Mouse (Mus musculus) CH12.LX (cell line): ENCODE measurements around the gene Chst15. TPM values are rescaled to one million over a fixed set of nuclear protein-coding genes. Genes with fewer than 3 reads are reported as not detected.

ENCODE experiments used
- DNase-seq: peaks from one replicate; pipeline ENCODE4 v3.0.0-alpha.2; 2013; ENCODE audit errors: extremely low read depth
- H3K27ac ChIP-seq: 2 replicates; pipeline ENCODE4 v1.5.1; 2012; ENCODE audit warnings: low read depth, mild to moderate bottlenecking, control low read depth, moderate library complexity; ENCODE audit not compliant: insufficient read depth
- H3K27me3 ChIP-seq: replicated peaks from 2 replicates; pipeline ENCODE3; 2012; ENCODE audit warnings: inconsistent platforms
- H3K36me3 ChIP-seq, 2 experiments: replicated peaks in 1 of 2; 2 replicates each; pipeline versions ENCODE3 to v1.6.1; 2012; ENCODE audit warnings: inconsistent platforms in 1 of 2, low read length in 1 of 2, mild to moderate bottlenecking in 1 of 2, mixed read lengths in 1 of 2, moderate library complexity in 1 of 2; ENCODE audit not compliant: control insufficient read depth in 1 of 2, insufficient read depth in 1 of 2
- H3K4me1 ChIP-seq, 2 experiments: 2 replicates each; pipeline ENCODE4 v1.6.1; 2012; ENCODE audit warnings: inconsistent platforms in 1 of 2, moderate library complexity in 1 of 2; ENCODE audit not compliant: insufficient read depth in 2 of 2, control insufficient read depth in 1 of 2
- H3K4me2 ChIP-seq: 2 replicates; pipeline ENCODE4 v1.6.1; 2012; ENCODE audit warnings: low read depth, mild to moderate bottlenecking, control low read depth; ENCODE audit not compliant: poor library complexity, insufficient read depth, severe bottlenecking
- H3K4me3 ChIP-seq, 3 experiments: fragments of 150-350 bp in 1 of 3; sonication (generic) in 1 of 3; replicated peaks in 1 of 3; 2 replicates each; pipeline versions ENCODE3 to v1.5.1; 2011 to 2012; ENCODE audit warnings: low read depth in 2 of 3, low read length in 2 of 3, mild to moderate bottlenecking in 2 of 3, moderate library complexity in 2 of 3, control low read depth in 1 of 3, improper control_type of control experiment in 1 of 3, inconsistent platforms in 1 of 3, mixed read lengths in 1 of 3; ENCODE audit not compliant: poor library complexity in 1 of 3
- H3K79me2 ChIP-seq: replicated peaks from 2 replicates; pipeline ENCODE4 v1.6.1; 2012; ENCODE audit warnings: mild to moderate bottlenecking, moderate library complexity; ENCODE audit not compliant: control insufficient read depth, poor library complexity, insufficient read depth, severe bottlenecking; ENCODE audit errors: extremely low read depth
- H3K9ac ChIP-seq: 2 replicates; pipeline ENCODE4 v1.6.1; 2012; ENCODE audit warnings: low read depth, mild to moderate bottlenecking, control low read depth, moderate library complexity; ENCODE audit not compliant: insufficient read depth
- H3K9me3 ChIP-seq: replicated peaks from 2 replicates; pipeline ENCODE3; 2012; ENCODE audit warnings: low read length, inconsistent platforms, mixed read lengths
- BHLHE40 ChIP-seq: IDR thresholded peaks from 2 replicates; pipeline ENCODE4 v1.6.1; 2011; ENCODE audit warnings: mild to moderate bottlenecking, low read depth, low read length, improper control_type of control experiment
- CHD1 ChIP-seq: IDR thresholded peaks from 2 replicates; pipeline ENCODE4 v1.6.1; 2012; ENCODE audit warnings: low read depth, low read length, improper control_type of control experiment, inconsistent platforms
- CHD2 ChIP-seq: IDR thresholded peaks from 2 replicates; pipeline ENCODE4 v1.6.1; 2011; ENCODE audit warnings: low read length, improper control_type of control experiment
- CTCF ChIP-seq, 2 experiments: IDR thresholded peaks in 1 of 2; conservative IDR thresholded peaks in 1 of 2; 2 replicates each; pipeline ENCODE4 v1.5.1; 2011 to 2012; ENCODE audit warnings: low read depth in 2 of 2, low read length in 2 of 2, improper control_type of control experiment in 1 of 2, inconsistent platforms in 1 of 2, mild to moderate bottlenecking in 1 of 2, moderate library complexity in 1 of 2
- E2F4 ChIP-seq: IDR thresholded peaks from 2 replicates; pipeline ENCODE4 v1.6.1; 2011; ENCODE audit warnings: low read depth, low read length, improper control_type of control experiment; ENCODE audit not compliant: insufficient replicate concordance
- ETS1 ChIP-seq: conservative IDR thresholded peaks from 2 replicates; pipeline ENCODE4 v1.6.1; 2012; ENCODE audit warnings: low read depth, mild to moderate bottlenecking, inconsistent platforms, low read length, improper control_type of control experiment, moderate library complexity
- GABPA ChIP-seq: IDR thresholded peaks from 2 replicates; pipeline ENCODE4 v1.6.1; 2012; ENCODE audit warnings: low read depth, low read length, improper control_type of control experiment, inconsistent platforms; ENCODE audit not compliant: insufficient replicate concordance
- HCFC1 ChIP-seq: IDR thresholded peaks from 2 replicates; pipeline ENCODE4 v1.6.1; 2012; ENCODE audit warnings: low read depth, mild to moderate bottlenecking, inconsistent platforms, low read length, improper control_type of control experiment
- IRF4 ChIP-seq: IDR thresholded peaks from 2 replicates; pipeline ENCODE4 v1.6.1; 2014; ENCODE audit warnings: low read depth, mild to moderate bottlenecking, inconsistent platforms, low read length, improper control_type of control experiment
- JUN ChIP-seq: IDR thresholded peaks from 2 replicates; pipeline ENCODE4 v1.6.1; 2011; ENCODE audit warnings: low read depth, mild to moderate bottlenecking, low read length, improper control_type of control experiment, moderate library complexity; ENCODE audit not compliant: insufficient read depth
- MAFK ChIP-seq: IDR thresholded peaks from 2 replicates; pipeline ENCODE4 v1.6.1; 2011; ENCODE audit warnings: low read length, improper control_type of control experiment; ENCODE audit not compliant: insufficient replicate concordance
- MAX ChIP-seq: IDR thresholded peaks from 2 replicates; pipeline ENCODE4 v1.6.1; 2011; ENCODE audit warnings: low read length, improper control_type of control experiment
- MAZ ChIP-seq: IDR thresholded peaks from 2 replicates; pipeline ENCODE4 v1.6.1; 2012; ENCODE audit warnings: low read depth, mild to moderate bottlenecking, inconsistent platforms, low read length, improper control_type of control experiment, moderate library complexity
- MEF2A ChIP-seq: IDR thresholded peaks from 2 replicates; pipeline ENCODE4 v1.6.1; 2014; ENCODE audit warnings: low read depth, mild to moderate bottlenecking, inconsistent platforms, low read length, improper control_type of control experiment, borderline replicate concordance
- MXI1 ChIP-seq: IDR thresholded peaks from 2 replicates; pipeline ENCODE4 v1.6.1; 2011; ENCODE audit warnings: mild to moderate bottlenecking, low read depth, low read length, improper control_type of control experiment
- MYC ChIP-seq: IDR thresholded peaks from 2 replicates; pipeline ENCODE4 v1.6.1; 2011; ENCODE audit warnings: low read depth, mild to moderate bottlenecking, improper control_type of control experiment, low read length
- NELFE ChIP-seq: IDR thresholded peaks from 2 replicates; pipeline ENCODE4 v1.6.1; 2011; ENCODE audit warnings: low read depth, low read length, improper control_type of control experiment
- NRF1 ChIP-seq: IDR thresholded peaks from 2 replicates; pipeline ENCODE4 v1.6.1; 2014; ENCODE audit warnings: low read depth, mild to moderate bottlenecking, inconsistent platforms, low read length, improper control_type of control experiment, moderate library complexity
- PAX5 ChIP-seq: IDR thresholded peaks from 2 replicates; pipeline ENCODE4 v1.6.1; 2012; ENCODE audit warnings: low read length, inconsistent platforms, mixed read lengths
- POLR2A ChIP-seq: IDR thresholded peaks from 2 replicates; pipeline ENCODE4 v1.6.1; 2011; ENCODE audit warnings: low read depth, mild to moderate bottlenecking, improper control_type of control experiment, low read length
- POLR2AphosphoS2 ChIP-seq: IDR thresholded peaks from 2 replicates; pipeline ENCODE4 v1.6.1; 2011; ENCODE audit warnings: low read depth, low read length, improper control_type of control experiment
- RAD21 ChIP-seq: IDR thresholded peaks from 2 replicates; pipeline ENCODE4 v1.6.1; 2011; ENCODE audit warnings: low read depth, mild to moderate bottlenecking, low read length, improper control_type of control experiment, moderate library complexity
- RCOR1 ChIP-seq: conservative IDR thresholded peaks from 2 replicates; pipeline ENCODE4 v1.6.1; 2012; ENCODE audit warnings: low read depth, mild to moderate bottlenecking, inconsistent platforms, low read length, improper control_type of control experiment
- SIN3A ChIP-seq: IDR thresholded peaks from 2 replicates; pipeline ENCODE4 v1.6.1; 2012; ENCODE audit warnings: low read length, improper control_type of control experiment, inconsistent platforms
- SMC3 ChIP-seq: IDR thresholded peaks from 2 replicates; pipeline ENCODE4 v1.6.1; 2011; ENCODE audit warnings: low read depth, low read length, improper control_type of control experiment
- TBP ChIP-seq: conservative IDR thresholded peaks from 2 replicates; pipeline ENCODE4 v1.6.1; 2011; ENCODE audit warnings: low read depth, low read length, improper control_type of control experiment
- TCF12 ChIP-seq: IDR thresholded peaks from 2 replicates; pipeline ENCODE4 v1.6.1; 2014; ENCODE audit warnings: low read depth, mild to moderate bottlenecking, inconsistent platforms, low read length, improper control_type of control experiment
- UBTF ChIP-seq: IDR thresholded peaks from 2 replicates; pipeline ENCODE4 v1.6.1; 2012; ENCODE audit warnings: low read depth, mild to moderate bottlenecking, inconsistent platforms, low read length, improper control_type of control experiment, moderate library complexity
- USF1 ChIP-seq: IDR thresholded peaks from 2 replicates; pipeline ENCODE4 v1.6.1; 2014; ENCODE audit warnings: low read depth, mild to moderate bottlenecking, inconsistent platforms, low read length, improper control_type of control experiment
- USF2 ChIP-seq: conservative IDR thresholded peaks from 2 replicates; pipeline ENCODE4 v1.6.1; 2011; ENCODE audit warnings: low read depth, low read length, improper control_type of control experiment
- ZMIZ1 ChIP-seq: IDR thresholded peaks from 2 replicates; pipeline ENCODE4 v1.6.1; 2012; ENCODE audit warnings: low read depth, mild to moderate bottlenecking, inconsistent platforms, low read length, improper control_type of control experiment
- ZNF384 ChIP-seq: IDR thresholded peaks from 2 replicates; pipeline ENCODE4 v1.6.1; 2012; ENCODE audit warnings: low read depth, low read length, improper control_type of control experiment, inconsistent platforms
- dilution Hi-C: fragments of 300-500 bp; cut with MboI; formaldehyde crosslinking; loops from 2 replicates; pipeline ENCODE4 v1.14.3; 2020; ENCODE audit warnings: low sequenced_read_pairs; ENCODE audit not compliant: extremely low pct_unique_long_range_greater_than_20kb, extremely low pct_ligation_motif_present
- in situ Hi-C: fragments of 300-500 bp; cut with MboI; formaldehyde crosslinking; loops from 3 replicates; pipeline ENCODE4 v1.14.3; 2019; ENCODE audit warnings: low sequenced_read_pairs, low pct_ligation_motif_present, low pct_unique_long_range_greater_than_20kb, mixed read lengths
- polyA plus RNA-seq: library from polyadenylated mRNA; unstranded; fragments of >175 nt; gene quantifications from 2 replicates; pipeline ENCODE4 v1.2.1, GENCODE M21; 2012; ENCODE audit warnings: low read depth; ENCODE audit not compliant: insufficient read length
- total RNA-seq, 2 experiments: library from RNA; depleted of rRNA; stranded (reverse); fragments of 300-350 nt in 1 of 2; fragments of >200 nt in 1 of 2; gene quantifications; 2 replicates each; pipeline ENCODE4 v1.2.3; 2012 to 2014

The Chst15 gene
- total and polyA plus RNA-seq, 3 experiments: 0.42 to 0.81 (median 0.57) TPM

DNA sequence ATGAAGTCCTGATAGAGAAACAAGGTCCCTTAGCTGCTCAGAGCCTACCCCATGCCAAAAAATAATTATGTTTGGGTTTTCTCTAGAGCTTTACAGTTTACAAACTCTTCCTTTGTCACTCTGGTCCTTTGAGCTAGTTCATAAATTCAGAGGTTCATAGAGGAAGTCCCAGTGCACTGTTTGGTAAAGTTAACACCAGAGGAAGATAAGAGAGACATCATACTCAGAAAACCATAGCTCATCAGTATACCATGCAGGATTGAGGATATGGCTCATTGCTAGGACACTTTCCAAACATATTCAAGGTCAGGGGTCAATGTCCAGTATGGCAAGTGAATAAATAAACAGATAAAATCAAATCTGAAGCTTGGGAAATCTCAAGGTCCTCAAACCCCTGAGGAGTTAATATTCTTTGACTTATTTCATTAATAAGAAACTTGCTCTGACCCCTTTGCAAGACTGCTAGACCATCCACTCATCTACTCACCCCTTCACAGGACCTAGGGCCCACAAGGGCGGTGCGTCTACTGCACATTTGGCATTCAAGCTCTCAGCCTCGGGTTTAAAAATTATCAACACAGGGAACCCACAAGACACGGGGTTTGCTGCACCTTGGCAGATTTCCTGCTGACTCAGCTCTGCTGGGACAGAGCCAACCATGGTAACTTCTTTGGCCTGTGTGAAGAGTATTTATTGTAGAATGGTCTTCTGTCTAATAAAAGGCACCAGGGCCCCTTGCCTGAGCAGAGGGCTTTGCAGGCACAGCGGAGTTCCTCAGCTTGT, 8.7 kb upstream of the Chst15 start:
- in situ Hi-C loops: no loop called here
- dilution Hi-C loops: no loop called here
- TF ChIP-seq GABPA (no peak), MAZ (no peak), MAFK (0 out of 2 replicates have a peak, but pooled peaks have one; percentile 58)
- Histone ChIP-seq H3K79me2 (no peaks in the 10 kb centered on the region), H3K4me1 (peaks cover 9 to 17% of the 10 kb centered on the region in 2 experiments; a peak in 3 of 4 replicates), H3K4me2 (no peak overlapping the region), H3K9ac (no peak overlapping the region), H3K4me3 (no peak overlapping the region), H3K9me3 (no peaks in the 10 kb centered on the region), H3K27me3 (peaks cover 21% of the 10 kb centered on the region), H3K36me3 (no peaks in the 10 kb centered on the region), H3K27ac (no peak overlapping the region)
- no peak for DNase-seq

GRCm38 (mm10) chr7:132323430-132323829, 6.4 kb upstream of the Chst15 start:
- dilution Hi-C loops: no loop called here
- Histone ChIP-seq H3K4me3 (no peak overlapping the region), H3K4me1 (peaks cover 9 to 17% of the 10 kb centered on the region in 2 experiments; a peak in 3 of 4 replicates), H3K9ac (no peak overlapping the region), H3K9me3 (no peaks in the 10 kb centered on the region), H3K27me3 (peaks cover 13% of the 10 kb centered on the region), H3K27ac (no peak overlapping the region), H3K4me2 (peak overlapping the region; percentile 30), H3K79me2 (no peaks in the 10 kb centered on the region), H3K36me3 (no peaks in the 10 kb centered on the region)
- DNase-seq: peak; percentile 77
- in situ Hi-C loops: no loop called here
- TF ChIP-seq ZNF384 (no peak), TCF12 (no peak), ETS1 (no peak), MAX (no peak), GABPA (no peak), CTCF (conservative IDR thresholded peaks at IDR 0.05 in 1 of 2, IDR thresholded peaks at IDR 0.05 in 1 of 2; ENCODE audit: low read depth in 2 of 2, low read length in 2 of 2) (no peak), USF1 (no peak), RCOR1 (no peak), CHD1 (no peak), MEF2A (no peak), SIN3A (0 out of 2 replicates have a peak, but pooled peaks have one; percentile 26), NELFE (0 out of 2 replicates have a peak, but pooled peaks have one; percentile 14), JUN (no peak), E2F4 (no peak), RAD21 (no peak), NRF1 (no peak), CHD2 (no peak), UBTF (no peak), PAX5 (no peak), SMC3 (no peak), BHLHE40 (no peak), TBP (no peak), MXI1 (peak; percentile 1; the same call in 1 of the 2 replicates), POLR2A (peak; percentile 25; the same call in 1 of the 2 replicates), USF2 (no peak), MYC (no peak), HCFC1 (peak; percentile 51; the same call in 1 of the 2 replicates), IRF4 (peak; percentile 58; the same call in 1 of the 2 replicates), POLR2AphosphoS2 (no peak), ZMIZ1 (no peak)
